Mouse (Mus musculus) MEL-GATA-1-ER (cell line): ENCODE measurements around the gene Hpse.

Source experiments
- DNase-seq: peaks from one replicate; pipeline ENCODE4 v3.0.0-alpha.2; 2012; ENCODE audit warnings: low read depth; ENCODE audit errors: extremely low read depth

The Hpse gene

DNA sequence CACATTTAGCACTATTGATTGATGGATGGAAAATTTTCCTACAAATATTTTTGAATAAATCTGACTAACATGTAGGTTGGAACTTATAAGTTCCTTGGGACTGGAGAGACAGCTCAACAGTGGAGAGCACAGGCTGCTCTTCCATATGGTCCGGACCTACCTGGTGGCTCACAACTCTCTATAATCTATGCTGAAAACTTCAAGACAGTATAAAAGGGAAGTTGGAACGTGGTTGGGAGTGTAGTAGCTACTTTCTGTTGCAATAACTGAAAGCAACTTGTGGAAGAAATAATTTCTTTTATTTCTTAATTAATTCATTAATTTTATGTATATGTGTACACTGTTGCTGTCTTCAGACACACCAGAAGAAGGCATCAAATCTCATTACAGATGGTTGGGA lies 22.1 kb downstream of the Hpse start:
- DNase-seq, result peak; percentile 36

DNA sequence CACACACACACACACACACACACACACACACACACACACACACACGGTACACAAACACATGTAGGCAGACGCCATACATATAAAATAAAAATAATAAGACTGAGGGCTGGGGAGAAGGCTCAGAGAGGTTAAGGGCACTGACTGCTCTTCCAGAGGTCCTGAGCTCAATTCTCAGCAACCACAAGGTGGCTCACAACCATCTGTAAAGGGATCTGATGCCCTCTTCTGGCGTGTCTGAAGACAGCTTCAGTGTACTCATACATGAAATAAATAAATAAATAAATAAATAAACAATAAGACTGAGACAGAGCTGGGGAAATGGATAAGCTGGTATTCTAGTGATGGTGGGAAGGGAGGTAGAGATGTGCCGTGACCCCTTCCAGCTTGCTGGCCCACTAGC lies 33.9 kb downstream of the Hpse start:
- no peak for DNase-seq

DNA sequence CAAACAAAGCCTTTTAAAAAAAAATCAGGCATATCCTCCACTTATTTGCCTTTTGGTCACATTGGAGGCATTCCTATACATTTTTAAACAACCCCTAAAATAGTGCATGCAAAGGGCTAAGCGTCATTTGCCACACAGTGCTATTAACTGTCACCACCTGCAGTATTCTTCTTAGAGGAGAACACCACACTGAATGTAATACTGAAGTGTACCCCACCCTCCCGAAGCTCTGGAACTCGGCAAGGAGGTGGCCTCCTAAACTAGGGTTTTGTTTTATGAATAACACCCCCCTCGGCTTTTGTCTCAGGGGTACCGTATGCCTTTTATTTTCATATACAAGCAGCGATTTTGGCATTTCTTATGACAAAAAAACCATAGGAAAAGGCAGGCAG lies 39.0 kb downstream of the Hpse start:
- DNase-seq, result no peak

GRCm38 (mm10) chr5:100679911-100680541 lies 39.5 kb downstream of the Hpse start:
- DNase-seq, result no peak

- DNase-seq, result peak; percentile 86
Observed at GRCm38 (mm10) chr5:100674711-100675376, 44.7 kb downstream of the Hpse start, which contains the start of gene Coq2. Gene Coq2, minus strand, starts transcription at chr5:100675140.

DNA sequence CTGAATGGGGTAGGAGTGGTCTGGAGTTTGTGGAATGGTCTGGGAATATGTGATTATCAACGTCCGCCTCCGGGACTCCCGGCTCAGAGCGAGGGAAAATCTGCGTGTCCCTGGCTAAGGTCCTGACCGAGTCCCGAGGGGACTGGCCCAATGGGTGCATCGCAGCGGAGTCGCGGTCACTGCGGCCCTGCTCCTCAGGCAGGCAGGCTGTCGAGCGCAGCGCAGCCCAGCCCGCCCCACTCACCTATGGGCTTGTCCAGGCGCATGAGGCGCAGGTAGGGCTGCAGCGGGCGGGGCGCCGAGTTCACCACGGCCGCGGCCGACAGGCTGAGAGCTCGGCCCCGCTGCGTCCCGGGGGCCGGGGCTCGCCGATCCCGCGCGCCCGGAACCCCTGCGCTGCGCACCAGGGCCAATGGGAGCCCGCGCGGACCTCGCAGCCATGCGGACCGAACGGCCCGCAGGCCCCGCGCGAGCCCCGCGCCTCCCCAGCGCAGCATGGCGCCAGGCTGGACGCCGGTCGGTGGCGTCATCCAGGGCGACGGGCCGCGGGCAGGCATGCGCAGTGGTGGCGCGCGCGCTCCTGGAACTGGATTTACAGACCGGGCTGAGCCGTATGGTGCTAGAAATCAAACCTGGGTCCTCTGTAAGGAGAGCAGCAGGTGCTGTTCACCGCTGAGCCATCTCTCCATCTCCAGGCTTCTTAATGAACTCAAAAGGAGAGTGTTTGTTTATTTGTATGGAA lies 45.6 kb downstream of the Hpse start:
- DNase-seq, result peak; percentile 63

DNA sequence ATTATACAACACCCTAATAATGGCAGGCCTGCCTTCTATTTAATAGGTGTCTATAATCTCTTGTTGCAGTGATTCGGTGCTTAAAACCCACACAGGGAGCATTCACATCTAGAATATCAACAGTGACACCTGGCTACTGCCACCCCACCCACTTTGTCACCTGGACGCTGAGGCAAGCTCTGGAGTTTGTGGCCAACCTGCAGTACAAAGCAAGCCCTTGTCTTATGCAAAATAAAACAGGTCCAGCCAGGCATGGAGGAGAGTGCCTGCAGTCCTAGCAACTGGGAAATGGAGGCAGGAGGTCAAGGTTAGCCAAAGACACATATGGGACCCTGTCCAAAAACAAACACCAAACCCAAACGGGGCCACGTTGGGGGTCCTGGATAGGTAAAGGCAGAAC lies 47.1 kb downstream of the Hpse start:
- DNase-seq, result no peak

GRCm38 (mm10) chr5:100671897-100672296 lies 47.6 kb downstream of the Hpse start:
- no peak for DNase-seq

GRCm38 (mm10) chr5:100671398-100671797 lies 48.1 kb downstream of the Hpse start:
- no peak for DNase-seq

- DNase-seq, result no peak
Observed at GRCm38 (mm10) chr5:100666965-100667364, 52.6 kb downstream of the Hpse start.

DNA sequence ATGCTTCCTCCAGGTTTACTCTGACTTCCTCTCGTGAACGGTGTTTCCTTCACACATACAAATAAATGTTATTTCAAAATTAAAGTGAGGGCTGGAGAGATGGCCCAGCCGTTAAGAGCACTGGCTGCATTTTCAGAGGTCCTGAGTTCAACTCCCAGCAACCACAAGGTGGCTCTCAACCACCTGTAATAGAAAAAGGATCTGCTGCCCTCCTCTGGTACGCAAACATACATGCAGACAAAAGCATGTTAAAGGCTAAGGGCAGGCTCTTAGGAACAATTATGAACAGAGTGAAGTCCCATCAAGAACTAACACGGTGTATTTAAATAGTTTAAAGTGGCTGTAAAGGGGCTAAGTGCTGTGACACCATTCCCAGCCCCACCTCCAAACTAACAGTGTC lies 55.7 kb downstream of the Hpse start:
- no peak for DNase-seq

DNA sequence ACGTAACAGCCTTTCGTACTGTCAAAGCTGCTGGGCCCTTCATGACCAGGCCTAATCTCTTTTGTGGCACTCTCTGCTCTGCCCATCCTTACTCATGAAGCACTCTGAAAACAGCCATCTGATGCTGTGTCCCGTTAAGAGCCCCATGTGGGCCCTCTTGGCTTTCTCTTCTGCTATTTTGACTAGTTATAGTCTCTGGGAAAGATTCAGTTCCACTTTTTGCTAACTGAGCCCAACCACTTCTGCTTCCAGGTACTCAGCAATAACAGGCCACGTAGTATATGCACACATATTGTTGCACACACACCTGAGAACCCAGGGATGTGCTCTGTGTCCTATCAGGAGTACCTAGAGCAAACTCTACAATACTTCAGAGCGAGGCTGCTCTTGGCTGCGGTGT lies 56.5 kb downstream of the Hpse start:
- no peak for DNase-seq

DNA sequence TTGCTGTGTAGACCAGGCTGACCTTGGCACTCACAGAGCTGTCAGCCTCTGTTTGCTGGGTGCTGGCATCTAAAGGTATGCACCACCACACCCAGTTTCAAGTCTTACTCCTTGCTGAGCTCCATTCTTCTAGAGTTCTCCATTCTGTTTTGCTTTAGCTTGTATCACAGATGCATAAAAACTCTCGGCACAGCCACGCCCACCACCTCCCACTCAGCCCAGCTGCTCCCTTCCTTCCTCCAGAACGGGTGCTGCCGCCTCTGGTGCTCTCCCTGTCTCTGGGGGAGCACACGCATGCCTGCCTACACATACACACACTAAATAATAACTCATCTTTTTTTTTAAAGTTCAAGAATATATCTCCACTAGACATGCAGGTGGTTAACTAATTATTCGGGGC lies 61.1 kb downstream of the Hpse start:
- DNase-seq, result no peak

GRCm38 (mm10) chr5:100656352-100656751 lies 63.2 kb downstream of the Hpse start:
- DNase-seq, result peak; percentile 85

- DNase-seq, result no peak
Observed at GRCm38 (mm10) chr5:100652327-100652726, 67.2 kb downstream of the Hpse start.

GRCm38 (mm10) chr5:100651486-100651885 lies 68.0 kb downstream of the Hpse start:
- no peak for DNase-seq

GRCm38 (mm10) chr5:100650969-100651368 lies 68.5 kb downstream of the Hpse start:
- DNase-seq, result no peak

DNA sequence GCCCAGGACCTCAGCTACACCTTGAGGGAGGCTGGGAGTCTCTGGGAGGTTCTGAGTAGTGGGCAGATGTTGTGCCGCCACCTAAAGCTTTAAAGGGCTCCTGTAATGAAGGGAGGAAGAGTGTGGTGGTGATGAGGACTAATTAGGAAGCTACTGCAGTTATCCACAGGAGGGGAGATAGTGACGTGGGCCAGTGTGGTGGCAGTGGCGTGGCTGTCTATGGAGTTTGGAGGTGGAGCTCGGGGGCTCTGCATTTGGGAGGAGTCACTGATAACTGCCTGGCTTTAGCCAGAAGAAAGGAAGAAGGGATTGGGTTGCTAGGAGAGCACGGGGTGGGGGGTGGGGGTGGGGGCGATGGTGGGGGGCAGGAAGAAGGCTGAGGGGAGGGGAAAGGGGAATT lies 71.0 kb downstream of the Hpse start:
- DNase-seq, result no peak

DNA sequence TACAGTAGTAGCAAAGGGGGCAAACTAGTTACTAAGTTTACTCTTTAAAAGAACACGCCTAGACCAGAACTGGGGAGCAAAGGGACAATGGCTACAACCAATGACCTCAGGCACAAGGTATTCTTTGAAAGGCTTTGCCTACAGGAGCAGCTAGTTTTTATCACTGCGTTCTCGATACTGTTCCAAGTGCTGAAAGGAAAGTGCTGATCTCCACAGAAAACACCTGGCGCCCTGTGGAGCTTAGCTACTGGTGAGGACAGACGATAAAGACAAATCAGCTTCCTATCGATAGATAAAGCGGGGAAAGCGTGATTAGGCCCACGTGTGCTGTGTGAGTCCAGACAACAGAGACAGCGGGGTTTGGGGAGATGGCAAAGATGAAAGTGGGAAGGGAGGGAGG lies 71.5 kb downstream of the Hpse start:
- DNase-seq, result no peak

DNA sequence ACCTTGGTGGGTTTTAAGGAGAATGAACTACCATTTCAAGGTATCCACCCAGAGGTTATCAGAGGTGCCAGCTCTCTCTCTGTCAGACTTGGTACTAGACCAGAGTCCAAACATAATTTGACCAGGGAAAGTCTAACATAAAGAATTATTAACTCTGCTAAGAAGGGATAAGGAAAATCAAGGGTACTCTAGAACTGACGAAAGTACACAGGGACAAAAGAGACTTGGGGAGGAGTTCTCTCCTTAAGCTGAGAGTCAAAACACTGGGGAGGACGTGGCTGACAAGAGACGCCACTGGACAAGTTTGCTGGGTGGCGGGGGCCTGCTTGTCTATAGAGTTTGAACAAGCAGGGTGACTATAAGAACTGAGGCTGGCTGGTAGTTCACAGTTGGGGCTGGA lies 73.0 kb downstream of the Hpse start:
- no peak for DNase-seq

- peak; percentile 99 for DNase-seq
Observed at GRCm38 (mm10) chr5:100643991-100644535, 75.5 kb downstream of the Hpse start.

- DNase-seq, result peak; percentile 88
Observed at GRCm38 (mm10) chr5:100643253-100643990, 76.1 kb downstream of the Hpse start.
